Mouse (Mus musculus) splenic B cell, adult 2 months (primary cell): Measurements from ENCODE around the gene Pnliprp2.

Experiments
- DNase-seq: peaks from one replicate; pipeline ENCODE4 v3.0.0-alpha.2; 2011; ENCODE audit warnings: low read depth, low spot score
- H3K27me3 ChIP-seq: 2 replicates; pipeline ENCODE4 v1.6.1; 2012; ENCODE audit warnings: mild to moderate bottlenecking, low read length, moderate library complexity, mixed read lengths; ENCODE audit not compliant: control insufficient read depth, poor library complexity, insufficient read depth, severe bottlenecking
- H3K36me3 ChIP-seq: 2 replicates; pipeline ENCODE4 v1.6.1; 2012; ENCODE audit warnings: mild to moderate bottlenecking, low read length, moderate library complexity, mixed read lengths; ENCODE audit not compliant: control insufficient read depth, poor library complexity, insufficient read depth, severe bottlenecking

Gene Pnliprp2

GRCm38 (mm10) chr19:58818571-58819415 is 59.3 kb downstream of the Pnliprp2 start:
- no peaks in the 10 kb centered on the region for H3K27me3 ChIP-seq
- DNase-seq: peak; percentile 56
- H3K36me3 ChIP-seq: no peaks in the 10 kb centered on the region

GRCm38 (mm10) chr19:58822454-58823200 is 63.1 kb downstream of the Pnliprp2 start:
- H3K36me3 ChIP-seq: no peaks in the 10 kb centered on the region
- no peak for DNase-seq
- no peaks in the 10 kb centered on the region for H3K27me3 ChIP-seq

GRCm38 (mm10) chr19:58823301-58823700 is 63.8 kb downstream of the Pnliprp2 start:
- Histone ChIP-seq H3K27me3 (no peaks in the 10 kb centered on the region), H3K36me3 (no peaks in the 10 kb centered on the region)
- DNase-seq: no peak

GRCm38 (mm10) chr19:58824316-58824715 is 64.8 kb downstream of the Pnliprp2 start:
- H3K36me3 ChIP-seq: no peaks in the 10 kb centered on the region

More at GRCm38 (mm10) chr19:58824316-58824715, 64.8 kb downstream of the Pnliprp2 start:
- H3K27me3 ChIP-seq: no peaks in the 10 kb centered on the region
- no peak for DNase-seq
